Mouse (Mus musculus): ENCODE measurements around the gene Gna15.

GRCm38 (mm10) chr10:81489941-81490340 is 34.1 kb downstream of the Gna15 start:
- peak; percentile 34 for TF ChIP-seq POLR2A (IDR thresholded peaks at IDR 0.05; ENCODE audit: insufficient read length, low read depth)
- TF ChIP-seq TCF12 (IDR thresholded peaks at IDR 0.05; ENCODE audit: insufficient read depth, poor library complexity, severe bottlenecking) = no peak
- TF ChIP-seq MYOD1 (IDR thresholded peaks at IDR 0.05; ENCODE audit: control insufficient read depth in 1 of 3, insufficient read length in 2 of 3, low read depth in 2 of 3) = no peak

All from myocyte (in vitro differentiated cells).